Mouse (Mus musculus) myocyte (in vitro differentiated cells): ENCODE data around the gene Fam107b. TPM values are rescaled to one million over a fixed set of nuclear protein-coding genes. Genes with fewer than 3 reads are reported as not detected.

Experiments used
- H3K27me3 ChIP-seq: one replicate; pipeline ENCODE4 v1.6.1; 2011; ENCODE audit not compliant: control insufficient read depth, insufficient read depth, insufficient read length
- H3K36me3 ChIP-seq: one replicate; pipeline ENCODE4 v1.6.1; 2011; ENCODE audit not compliant: control insufficient read depth, insufficient read depth
- H3K4me2 ChIP-seq: one replicate; pipeline ENCODE4 v1.6.1; 2011; ENCODE audit warnings: low read depth, control low read depth
- H3K4me3 ChIP-seq: one replicate; pipeline ENCODE4 v1.5.1; 2011; ENCODE audit warnings: mild to moderate bottlenecking, control low read depth, moderate library complexity
- H3K79me2 ChIP-seq: one replicate; pipeline ENCODE4 v1.6.1; 2011; ENCODE audit not compliant: control insufficient read depth, insufficient read depth
- H3ac ChIP-seq: one replicate; pipeline ENCODE4 v1.6.1; 2011; ENCODE audit not compliant: control insufficient read depth, insufficient read length
- CEBPB ChIP-seq: IDR thresholded peaks from 2 replicates; pipeline ENCODE4 v1.6.1; 2011; ENCODE audit warnings: mild to moderate bottlenecking, moderate library complexity; ENCODE audit not compliant: poor library complexity, insufficient read depth, severe bottlenecking
- E2F4 ChIP-seq: IDR thresholded peaks from one replicate; pipeline ENCODE4 v1.6.1; 2011; ENCODE audit warnings: mild to moderate bottlenecking, control low read depth, moderate library complexity; ENCODE audit not compliant: insufficient read depth
- MAX ChIP-seq: IDR thresholded peaks from one replicate; pipeline ENCODE4 v1.6.1; 2011; ENCODE audit warnings: low read depth, mild to moderate bottlenecking, control low read depth
- MYOD1 ChIP-seq, 3 experiments: IDR thresholded peaks; one replicate each; pipeline ENCODE4 v1.6.1; 2011; ENCODE audit warnings: control low read depth in 2 of 3, low read depth in 2 of 3, mild to moderate bottlenecking in 2 of 3, moderate library complexity in 1 of 3; ENCODE audit not compliant: insufficient read length in 2 of 3, control insufficient read depth in 1 of 3
- MYOG ChIP-seq, 3 experiments: IDR thresholded peaks; one replicate each; pipeline ENCODE4 v1.6.1; 2011; ENCODE audit warnings: control low read depth in 2 of 3, low read depth in 2 of 3, mild to moderate bottlenecking in 2 of 3; ENCODE audit not compliant: insufficient read length in 2 of 3, control insufficient read depth in 1 of 3, insufficient read depth in 1 of 3
- POLR2A ChIP-seq: IDR thresholded peaks from one replicate; pipeline ENCODE4 v1.6.1; 2011; ENCODE audit warnings: low read depth, mild to moderate bottlenecking, control low read depth, moderate library complexity; ENCODE audit not compliant: insufficient read length
- POLR2AphosphoS2 ChIP-seq: IDR thresholded peaks from one replicate; pipeline ENCODE4 v1.6.1; 2011; ENCODE audit warnings: low read depth, control low read depth; ENCODE audit not compliant: insufficient read length
- REST ChIP-seq: IDR thresholded peaks from one replicate; pipeline ENCODE4 v1.6.1; 2011; ENCODE audit warnings: mild to moderate bottlenecking, control low read depth, moderate library complexity; ENCODE audit not compliant: insufficient read depth, insufficient read length
- SRF ChIP-seq: IDR thresholded peaks from one replicate; pipeline ENCODE4 v1.6.1; 2011; ENCODE audit warnings: low read depth; ENCODE audit not compliant: control insufficient read depth, insufficient read length
- TCF12 ChIP-seq: IDR thresholded peaks from one replicate; pipeline ENCODE4 v1.6.1; 2011; ENCODE audit warnings: mild to moderate bottlenecking, control low read depth; ENCODE audit not compliant: poor library complexity, insufficient read depth, severe bottlenecking
- TCF3 ChIP-seq: IDR thresholded peaks from one replicate; pipeline ENCODE4 v1.6.1; 2011; ENCODE audit warnings: low read depth, control low read depth; ENCODE audit not compliant: insufficient read length
- USF1 ChIP-seq: IDR thresholded peaks from one replicate; pipeline ENCODE4 v1.6.1; 2011; ENCODE audit warnings: low read depth, mild to moderate bottlenecking, control low read depth, moderate library complexity
- polyA plus RNA-seq: library from polyadenylated mRNA; unstranded; fragments of >200 nt; fragmentation: generic; extraction: Trizol; gene quantifications from one replicate; pipeline ENCODE4 v1.2.1, GENCODE M21; 2012; ENCODE audit warnings: missing spikeins

Fam107b gene
- polyA plus RNA-seq, 1 experiment: 10.0 TPM

DNA sequence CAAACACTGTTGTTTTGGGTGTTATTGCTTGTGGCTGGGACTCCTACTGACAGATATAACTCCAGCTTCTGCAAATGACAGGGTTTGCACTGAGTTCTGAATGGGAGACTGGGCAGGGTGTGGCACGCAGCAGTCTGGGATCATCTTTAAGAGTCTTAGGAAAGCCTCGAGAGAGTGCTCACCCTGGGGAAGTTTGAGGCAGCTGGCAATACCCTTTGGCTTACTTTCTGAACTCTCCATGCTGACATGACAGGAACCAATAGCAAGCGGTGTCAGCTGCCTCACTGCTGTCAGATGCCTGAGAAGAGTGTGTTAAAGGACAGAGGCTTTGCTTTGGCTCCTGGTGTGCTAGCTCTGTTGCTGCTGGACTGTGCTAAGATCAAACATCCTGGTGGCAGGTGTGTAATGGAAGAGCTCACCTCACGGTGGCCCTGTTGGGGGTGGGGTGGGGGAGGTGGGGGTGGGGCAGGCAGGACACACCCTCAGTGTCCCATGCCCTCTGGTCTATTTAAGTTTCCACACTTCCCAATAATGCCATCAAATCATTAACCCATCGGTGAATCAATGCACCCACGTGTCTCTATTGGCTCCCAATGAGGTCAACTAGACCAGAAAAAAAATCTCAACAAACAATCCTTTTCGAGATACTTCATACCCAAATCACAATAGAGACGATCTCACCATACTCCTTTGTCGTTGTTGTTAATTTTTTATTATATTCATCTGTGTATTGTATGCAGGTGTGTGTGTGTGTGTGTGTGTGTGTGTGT lies 70.9 kb downstream of the Fam107b start:
- H3K4me2 ChIP-seq: peak overlapping the region; percentile 16
- H3K79me2 ChIP-seq: no peaks in the 10 kb centered on the region
- no peak overlapping the region for H3ac ChIP-seq
- no peaks in the 10 kb centered on the region for H3K36me3 ChIP-seq
- H3K4me3 ChIP-seq: no peak overlapping the region
- no peaks in the 10 kb centered on the region for H3K27me3 ChIP-seq
- TF ChIP-seq MAX (no peak), POLR2A (no peak), MYOD1 (IDR thresholded peaks at IDR 0.05; ENCODE audit: control insufficient read depth in 1 of 3, insufficient read length in 2 of 3, low read depth in 2 of 3) (peak; percentile 5 to 38 (median 11)), MYOG (IDR thresholded peaks at IDR 0.05; ENCODE audit: control insufficient read depth in 1 of 3, insufficient read depth in 1 of 3, insufficient read length in 2 of 3, low read depth in 2 of 3) (peak in 1 of 3 experiments; percentile 11)

DNA sequence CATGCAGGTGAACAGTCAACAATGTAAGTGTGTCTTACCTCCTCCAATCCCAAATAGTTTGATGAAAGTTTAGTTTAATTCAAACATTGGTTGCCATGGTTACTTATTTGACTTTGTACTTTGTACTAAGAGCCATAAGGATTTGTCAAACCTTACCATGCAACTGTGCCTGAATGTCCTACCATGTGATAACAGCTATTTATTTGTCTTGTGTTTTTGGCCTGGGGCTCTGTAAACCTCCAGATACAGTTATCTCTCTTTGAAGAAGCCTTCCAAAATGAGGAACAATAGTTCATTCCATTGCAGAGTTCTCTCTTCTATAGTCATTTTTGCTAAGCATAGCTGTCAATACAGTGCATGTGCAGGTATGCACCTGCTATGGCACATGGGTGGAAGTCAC lies 72.7 kb downstream of the Fam107b start:
- no peak overlapping the region for H3K4me3 ChIP-seq
- TF ChIP-seq MYOD1 (IDR thresholded peaks at IDR 0.05; ENCODE audit: control insufficient read depth in 1 of 3, insufficient read length in 2 of 3, low read depth in 2 of 3) (no peak), REST (no peak), POLR2AphosphoS2 (no peak), MAX (no peak), USF1 (no peak), E2F4 (no peak), CEBPB (no peak), TCF12 (no peak), TCF3 (no peak), MYOG (IDR thresholded peaks at IDR 0.05; ENCODE audit: control insufficient read depth in 1 of 3, insufficient read depth in 1 of 3, insufficient read length in 2 of 3, low read depth in 2 of 3) (no peak), SRF (no peak), POLR2A (no peak)

DNA sequence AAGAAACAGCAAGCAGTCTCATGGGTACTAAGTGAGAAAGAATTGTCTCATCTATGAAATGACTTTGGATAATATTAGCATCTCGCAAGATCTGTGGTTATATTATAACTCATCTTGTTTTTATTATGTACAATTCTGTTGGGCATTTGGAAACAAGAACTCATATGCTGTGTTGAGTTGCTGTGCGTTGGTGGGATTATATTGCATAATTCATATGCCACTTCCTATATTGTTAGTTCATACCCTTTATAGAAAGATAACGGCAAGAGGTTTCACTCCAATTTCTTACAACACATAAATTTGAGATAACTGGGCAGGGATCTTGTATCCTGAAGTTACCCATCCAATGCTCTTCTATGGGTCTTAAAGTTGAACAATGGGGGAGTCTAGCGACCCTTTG lies 75.5 kb downstream of the Fam107b start:
- no peak overlapping the region for H3ac ChIP-seq
- H3K4me3 ChIP-seq: no peak overlapping the region
- TF ChIP-seq TCF3 (no peak), CEBPB (no peak), MYOG (IDR thresholded peaks at IDR 0.05; ENCODE audit: control insufficient read depth in 1 of 3, insufficient read depth in 1 of 3, insufficient read length in 2 of 3, low read depth in 2 of 3) (no peak), USF1 (no peak), E2F4 (no peak), REST (no peak), POLR2A (no peak), SRF (no peak), TCF12 (no peak), POLR2AphosphoS2 (no peak), MYOD1 (IDR thresholded peaks at IDR 0.05; ENCODE audit: control insufficient read depth in 1 of 3, insufficient read length in 2 of 3, low read depth in 2 of 3) (no peak), MAX (no peak)
- H3K79me2 ChIP-seq: no peaks in the 10 kb centered on the region
- H3K27me3 ChIP-seq: no peaks in the 10 kb centered on the region
- H3K4me2 ChIP-seq: no peak overlapping the region
- H3K36me3 ChIP-seq: no peaks in the 10 kb centered on the region

More for the DNA sequence above, 72.7 kb downstream of the Fam107b start:
- no peaks in the 10 kb centered on the region for H3K79me2 ChIP-seq
- H3ac ChIP-seq: no peak overlapping the region
- H3K27me3 ChIP-seq: no peaks in the 10 kb centered on the region
- no peaks in the 10 kb centered on the region for H3K36me3 ChIP-seq
- no peak overlapping the region for H3K4me2 ChIP-seq

DNA sequence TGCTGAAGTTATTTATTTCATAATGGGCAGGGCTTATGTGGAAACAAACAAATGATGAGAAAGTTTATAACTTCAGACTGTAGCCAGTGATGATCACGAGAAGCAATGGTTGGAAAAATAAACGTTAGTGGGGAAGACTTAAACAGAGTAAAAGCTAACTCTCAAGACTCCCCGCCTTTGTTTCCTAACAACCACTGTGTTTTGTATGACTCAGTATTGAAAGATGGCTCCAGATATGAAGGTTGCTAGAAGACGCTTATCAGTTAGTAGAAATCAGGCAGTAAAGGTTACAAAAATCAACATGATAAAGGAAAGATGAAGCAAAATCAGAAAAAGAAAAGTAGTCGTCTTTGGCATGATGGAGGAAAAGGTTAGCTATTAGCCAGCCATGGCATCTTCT lies 78.9 kb downstream of the Fam107b start:
- H3K4me3 ChIP-seq: no peak overlapping the region
- TF ChIP-seq POLR2AphosphoS2 (no peak), CEBPB (no peak), MAX (no peak), E2F4 (no peak), MYOG (IDR thresholded peaks at IDR 0.05; ENCODE audit: control insufficient read depth in 1 of 3, insufficient read depth in 1 of 3, insufficient read length in 2 of 3, low read depth in 2 of 3) (no peak)
- H3K79me2 ChIP-seq: no peaks in the 10 kb centered on the region
- H3K4me2 ChIP-seq: no peak overlapping the region
- H3K36me3 ChIP-seq: no peaks in the 10 kb centered on the region
- no peaks in the 10 kb centered on the region for H3K27me3 ChIP-seq
- H3ac ChIP-seq: no peak overlapping the region

DNA sequence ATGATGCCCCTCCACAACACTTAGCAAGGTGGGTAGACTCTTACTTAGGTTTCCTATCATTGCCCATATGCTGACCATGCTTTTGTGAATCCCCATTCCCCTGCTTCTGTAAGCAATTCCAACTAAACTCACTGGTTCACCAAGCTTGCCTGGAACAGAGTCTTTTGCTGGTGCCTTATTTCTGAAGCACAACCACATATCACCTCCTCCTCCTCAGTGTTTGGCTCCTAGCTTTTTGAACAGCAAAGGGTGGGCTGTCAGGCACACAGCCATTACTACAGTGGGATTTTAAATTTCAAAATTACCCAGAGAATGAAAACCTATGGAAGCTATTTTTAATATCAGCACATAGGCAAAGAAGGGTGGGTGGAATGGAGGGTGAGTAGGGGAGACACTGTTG lies 84.3 kb downstream of the Fam107b start:
- TF ChIP-seq REST: no peak
- TF ChIP-seq CEBPB: no peak
- no peak for TF ChIP-seq POLR2AphosphoS2
- TF ChIP-seq POLR2A: no peak
- Histone ChIP-seq H3K4me3 (no peak overlapping the region), H3K4me2 (no peak overlapping the region), H3K79me2 (no peaks in the 10 kb centered on the region), H3K27me3 (no peaks in the 10 kb centered on the region), H3K36me3 (no peaks in the 10 kb centered on the region), H3ac (no peak overlapping the region)
